Mouse (Mus musculus): ENCODE measurements around the gene Cxcl10.
A peak's percentile ranks its signal among the peaks of the same experiment; 100 is the strongest.

The Cxcl10 gene

GRCm38 (mm10) chr5:92345006-92345405, 3.7 kb downstream of the Cxcl10 start:
- TF ChIP-seq GATA4 (IDR thresholded peaks at IDR 0.05; ENCODE audit: insufficient replicate concordance, low read length), result no peak

- no peak for TF ChIP-seq GATA4 (IDR thresholded peaks at IDR 0.05; ENCODE audit: insufficient replicate concordance, low read length)
Observed at GRCm38 (mm10) chr5:92340606-92341005, 8.1 kb downstream of the Cxcl10 start.

- no peak for TF ChIP-seq GATA4 (IDR thresholded peaks at IDR 0.05; ENCODE audit: insufficient replicate concordance, low read length)
Observed at GRCm38 (mm10) chr5:92336743-92337142, 11.9 kb downstream of the Cxcl10 start.

- TF ChIP-seq GATA4 (IDR thresholded peaks at IDR 0.05; ENCODE audit: insufficient replicate concordance, low read length), result peak; percentile 70; the same call in 1 of the 2 replicates
Observed at GRCm38 (mm10) chr5:92332359-92332840, 16.3 kb downstream of the Cxcl10 start.

- TF ChIP-seq GATA4 (IDR thresholded peaks at IDR 0.05; ENCODE audit: insufficient replicate concordance, low read length), result no peak
Observed at GRCm38 (mm10) chr5:92331635-92332338, 16.9 kb downstream of the Cxcl10 start, which contains the start of gene Art3. Gene Art3, plus strand, starts transcription at chr5:92331827.

GRCm38 (mm10) chr5:92331122-92331521, 17.6 kb downstream of the Cxcl10 start:
- TF ChIP-seq GATA4 (IDR thresholded peaks at IDR 0.05; ENCODE audit: insufficient replicate concordance, low read length), result no peak

- no peak for TF ChIP-seq GATA4 (IDR thresholded peaks at IDR 0.05; ENCODE audit: insufficient replicate concordance, low read length)
Observed at GRCm38 (mm10) chr5:92327929-92328328, 20.8 kb downstream of the Cxcl10 start, which contains the start of gene Cxcl9. Gene Cxcl9, minus strand, starts transcription at chr5:92328079.

GRCm38 (mm10) chr5:92327367-92327766, 21.3 kb downstream of the Cxcl10 start:
- peak; percentile 47 for TF ChIP-seq GATA4 (IDR thresholded peaks at IDR 0.05; ENCODE audit: insufficient replicate concordance, low read length)

- no peak for TF ChIP-seq GATA4 (IDR thresholded peaks at IDR 0.05; ENCODE audit: insufficient replicate concordance, low read length)
Observed at GRCm38 (mm10) chr5:92323264-92323663, 25.4 kb downstream of the Cxcl10 start.

GRCm38 (mm10) chr5:92322612-92323011, 26.1 kb downstream of the Cxcl10 start:
- TF ChIP-seq GATA4 (IDR thresholded peaks at IDR 0.05; ENCODE audit: insufficient replicate concordance, low read length), result no peak

- TF ChIP-seq GATA4 (IDR thresholded peaks at IDR 0.05; ENCODE audit: insufficient replicate concordance, low read length), result no peak
Observed at GRCm38 (mm10) chr5:92321631-92322400, 26.9 kb downstream of the Cxcl10 start.

GRCm38 (mm10) chr5:92318596-92318995, 30.1 kb downstream of the Cxcl10 start:
- no peak for TF ChIP-seq GATA4 (IDR thresholded peaks at IDR 0.05; ENCODE audit: insufficient replicate concordance, low read length)

- TF ChIP-seq GATA4 (IDR thresholded peaks at IDR 0.05; ENCODE audit: insufficient replicate concordance, low read length), result no peak
Observed at GRCm38 (mm10) chr5:92318119-92318518, 30.6 kb downstream of the Cxcl10 start.

GRCm38 (mm10) chr5:92313776-92314175, 34.9 kb downstream of the Cxcl10 start:
- no peak for TF ChIP-seq GATA4 (IDR thresholded peaks at IDR 0.05; ENCODE audit: insufficient replicate concordance, low read length)

GRCm38 (mm10) chr5:92312046-92312715, 36.5 kb downstream of the Cxcl10 start:
- no peak for TF ChIP-seq GATA4 (IDR thresholded peaks at IDR 0.05; ENCODE audit: insufficient replicate concordance, low read length)
